Comparison of ENCODE assay signal across 21 mouse cellular contexts in genomic region chr12:52014044-52014443, GRCm38 (mm10). TPM values are rescaled to one million over a fixed set of nuclear protein-coding genes. Genes with fewer than 3 reads are reported as not detected.
DNase-seq lines count a peak whose midpoint lies in the region; TF ChIP-seq lines count a peak whose summit lies in the region.
"Had no signal": no experiment of that assay in that cellular context is flagged by ENCODE, and none has a peak within 500 bp of the region (broad histone marks: within the 10 kb centered on the region; RNA-seq: fewer than 3 reads in every experiment).

No protein-coding gene starts in this region.

- H3K9ac ChIP-seq in ES-E14 (ENCODE audit: insufficient read depth, low read depth, low read length, poor library complexity, severe bottlenecking), result no peak overlapping the region
- H3K9ac ChIP-seq: forebrain, embryonic 15.5 days; hindbrain, embryonic 12.5 days; kidney, embryonic 15.5 days; limb, embryonic 13.5 days; liver, embryonic 15.5 days had no signal

- DNase-seq in lung, adult 18-20 months, result peak; percentile 11 to 19
- DNase-seq in lung, postnatal 25 days (ENCODE audit: low spot score), result no peak
- DNase-seq in ES-E14 (ENCODE audit: low read depth, low spot score) (no peak), ZHBTc4 (ENCODE audit: low read depth, low spot score) (peak; percentile 76)
- DNase-seq in lung, postnatal 10 days, result peak; percentile 62
- DNase-seq in kidney, adult 18-20 months, result no peak
- DNase-seq in layer of hippocampus, adult 8-10 months (ENCODE audit: low spot score in 2 of 2), result no peak
- DNase-seq in layer of hippocampus, postnatal 14 days (ENCODE audit: low spot score in 2 of 2), result no peak
- DNase-seq: cerebellum, adult 11-12 months; cerebellum, postnatal 25 days; gastrocnemius, postnatal 36 days; heart, postnatal 10 days; midbrain, embryonic 14.5 days; thymus, postnatal 36 days had no signal

- no peaks in the 10 kb centered on the region for H3K9me3 ChIP-seq in ES-E14 (ENCODE audit: control insufficient read depth, insufficient read depth, low read depth, low read length)
- H3K9me3 ChIP-seq: forebrain, embryonic 15.5 days; hindbrain, embryonic 12.5 days; kidney, embryonic 15.5 days; limb, embryonic 13.5 days; liver, embryonic 15.5 days had no signal

- no peaks in the 10 kb centered on the region for H3K36me3 ChIP-seq in ES-E14 (ENCODE audit: control insufficient read depth, insufficient read depth, low read length, poor library complexity, severe bottlenecking)
- H3K36me3 ChIP-seq: forebrain, embryonic 15.5 days; hindbrain, embryonic 12.5 days; kidney, embryonic 15.5 days; limb, embryonic 13.5 days; liver, embryonic 15.5 days had no signal

- H3K4me1 ChIP-seq in ES-E14 (ENCODE audit: control insufficient read depth in 2 of 2, insufficient read depth in 2 of 2, low read length in 2 of 2, poor library complexity in 1 of 2), result no peaks in the 10 kb centered on the region
- H3K4me1 ChIP-seq: limb, embryonic 13.5 days; liver, embryonic 15.5 days had no signal

- H3K4me3 ChIP-seq in ES-E14 (ENCODE audit: insufficient read depth in 1 of 2, low read depth in 1 of 2, low read length in 2 of 2, poor library complexity in 1 of 2, severe bottlenecking in 1 of 2), result no peak overlapping the region
- H3K4me3 ChIP-seq: forebrain, embryonic 15.5 days; hindbrain, embryonic 12.5 days; kidney, embryonic 15.5 days; limb, embryonic 13.5 days; liver, embryonic 15.5 days had no signal

- in situ Hi-C loops in ES-E14 (cut with MboI; ENCODE audit: low sequenced_read_pairs in 2 of 2, unreplicated experiment in 2 of 2), result no loop called here

- H3K27ac ChIP-seq in ES-E14 (ENCODE audit: insufficient read depth, low read depth, low read length, poor library complexity, severe bottlenecking), result no peak overlapping the region
- H3K27ac ChIP-seq: forebrain, embryonic 15.5 days; hindbrain, embryonic 12.5 days; kidney, embryonic 15.5 days; limb, embryonic 13.5 days; liver, embryonic 15.5 days had no signal

TF ChIP-seq in ES-E14, 5 proteins besides CTCF, POLR2A, EP300 and RAD21:
- TF ChIP-seq ZNF384 (IDR thresholded peaks at IDR 0.05; ENCODE audit: low read depth, low read length), result peak; percentile 67; the same call in 1 of the 2 replicates
- no peak for TF ChIP-seq CHD2 (IDR thresholded peaks at IDR 0.05; ENCODE audit: low read depth, low read length)
- TF ChIP-seq HCFC1 (IDR thresholded peaks at IDR 0.05; ENCODE audit: borderline replicate concordance, insufficient read depth, low read length), result no peak
- no peak for TF ChIP-seq MAFK (IDR thresholded peaks at IDR 0.05; ENCODE audit: insufficient read depth, low read depth, low read length)
- TF ChIP-seq ZC3H11A (IDR thresholded peaks at IDR 0.05; ENCODE audit: borderline replicate concordance, low read depth, low read length), result no peak
TF ChIP-seq in ES-E14: peak in this region for 1.

RNA-seq across cellular contexts. Expression of gene Dtd2, which starts 7.7 kb away (rescaled TPM):
- 11.9 and 12.6 TPM in 2 replicates for total RNA-seq in ES-E14 (2012; rRNA removed)
- total RNA-seq in layer of hippocampus, adult 8-10 months (2022), result 10 to 100 TPM in 1 of 4 experiments, 1 to 10 TPM in 3; 8.1 to 12.5 (median 9.5) TPM
- total RNA-seq in layer of hippocampus, postnatal 14 days (2021), result 10 to 100 TPM; 11.5 to 11.9 TPM

RNA-seq across cellular contexts. Expression of gene Gpr33, which starts 13.8 kb away (rescaled TPM):
- not detected in 2 replicates for total RNA-seq in ES-E14 (2012; rRNA removed)
- total RNA-seq in layer of hippocampus, adult 8-10 months (2022), result not detected
- total RNA-seq in layer of hippocampus, postnatal 14 days (2021), result not detected
- total RNA-seq: gastrocnemius, postnatal 36 days; heart, postnatal 10 days; layer of hippocampus, postnatal 25 days; left cerebral cortex, postnatal 14 days had no signal

RNA-seq across cellular contexts. Expression of gene Heatr5a, which starts 42.9 kb away (rescaled TPM):
- 20.9 and 23.0 TPM in 2 replicates for total RNA-seq in ES-E14 (2012; rRNA removed)
- 10 to 100 TPM in 3 of 4 experiments, 1 to 10 TPM in 1; 8.0 to 12.4 (median 11.2) TPM for total RNA-seq in layer of hippocampus, adult 8-10 months (2022)
- 1 to 10 TPM; 7.6 to 9.1 TPM for total RNA-seq in layer of hippocampus, postnatal 14 days (2021)

Comparison
In these comparisons a context has a peak if more than half of its experiments do, and no peak if none do; other contexts are left out.
1. DNase-seq: peak in lung, adult 18-20 months (2 of 2), ZHBTc4 (single experiment) and lung, postnatal 10 days (single experiment); none in lung, postnatal 25 days (single experiment), ES-E14 (single experiment), kidney, adult 18-20 months (single experiment), layer of hippocampus, adult 8-10 months (0 of 2) and layer of hippocampus, postnatal 14 days (0 of 2).